ENCODE assay signal across 19 mouse cellular contexts in the genomic region with DNA sequence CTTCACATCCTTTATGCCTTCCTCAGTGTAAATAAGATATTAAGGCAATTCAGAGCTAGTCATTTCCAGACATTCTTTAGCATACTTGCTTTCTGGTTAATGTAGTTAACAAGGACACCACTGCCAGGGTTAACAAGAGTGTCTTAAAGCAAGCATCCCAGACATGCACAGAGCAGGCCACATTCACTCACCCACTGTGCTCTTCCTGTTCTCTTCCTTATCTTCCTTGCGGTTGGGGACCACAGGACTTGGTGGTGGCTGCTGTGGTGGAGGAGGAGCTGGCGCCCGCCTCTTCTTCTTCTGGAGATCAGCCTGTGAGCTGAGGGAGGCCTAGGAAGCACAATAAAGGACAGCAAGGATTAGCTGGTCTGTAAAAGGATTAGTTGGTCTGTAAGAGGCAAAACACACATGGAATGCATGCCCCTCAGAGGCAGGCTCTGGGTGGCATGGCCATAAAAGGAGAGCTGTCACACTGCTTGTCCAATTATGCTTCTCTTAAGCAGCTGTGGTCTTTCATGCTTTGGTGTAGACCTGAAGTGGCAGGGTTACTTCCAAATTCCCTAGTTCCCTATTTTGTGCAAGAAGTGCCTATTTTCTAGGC.
A peak's percentile ranks its signal among the peaks of the same experiment; 100 is the strongest.
DNase-seq lines count a peak whose midpoint lies in the region; ATAC-seq and TF ChIP-seq lines count a peak whose summit lies in the region.
"Had no signal": no experiment of that assay in that cellular context is flagged by ENCODE, and none has a peak within 500 bp of the region (broad histone marks: within the 10 kb centered on the region; RNA-seq: fewer than 3 reads in every experiment).

No protein-coding gene starts in this region.

- WGBS in heart, embryonic 11.5 days (ENCODE audit: insufficient replicate concordance): 30% methylated on average over 3 of the region's 3 CpGs
- WGBS in midbrain, embryonic 12.5 days: 8% methylated on average over 3 of the region's 3 CpGs

- H3K4me1 ChIP-seq in heart, embryonic 11.5 days (ENCODE audit: control insufficient read depth, insufficient read depth, low read length): peaks cover 5% of the 10 kb centered on the region; the same call in 1 of the 2 replicates
- peaks cover 15% of the 10 kb centered on the region for H3K4me1 ChIP-seq in megakaryocyte, embryonic 14.5 days
- peaks cover 8% of the 10 kb centered on the region; the same call in 1 of the 2 replicates for H3K4me1 ChIP-seq in midbrain, embryonic 12.5 days
- H3K4me1 ChIP-seq: embryonic facial prominence, embryonic 12.5 days; limb, embryonic 15.5 days; stomach, embryonic 15.5 days had no signal

- TF ChIP-seq POLR2A in brain, embryonic 14.5 days (IDR thresholded peaks at IDR 0.05; ENCODE audit: borderline replicate concordance, extremely low read depth, insufficient read depth, insufficient read length, poor library complexity, severe bottlenecking): no peak

- H3K27ac ChIP-seq in heart, embryonic 11.5 days (ENCODE audit: low read depth, low read length): peak overlapping the region; percentile 77
- no peak overlapping the region for H3K27ac ChIP-seq in midbrain, embryonic 12.5 days (replicated peaks)
- H3K27ac ChIP-seq: embryonic facial prominence, embryonic 12.5 days; forebrain, embryonic 10.5 days; limb, embryonic 15.5 days; stomach, embryonic 15.5 days had no signal

- no peaks in the 10 kb centered on the region for H3K9me3 ChIP-seq in heart, embryonic 11.5 days (replicated peaks; ENCODE audit: control insufficient read depth, low read length)
- H3K9me3 ChIP-seq in megakaryocyte, embryonic 14.5 days: no peaks in the 10 kb centered on the region
- no peaks in the 10 kb centered on the region for H3K9me3 ChIP-seq in midbrain, embryonic 12.5 days
- H3K9me3 ChIP-seq: embryonic facial prominence, embryonic 12.5 days; forebrain, embryonic 10.5 days; limb, embryonic 15.5 days; stomach, embryonic 15.5 days had no signal

- H3K4me3 ChIP-seq in heart, embryonic 11.5 days (ENCODE audit: low read depth, low read length): peak overlapping the region; percentile 4; the same call in 1 of the 2 replicates
- peak overlapping the region; percentile 50 for H3K4me3 ChIP-seq in megakaryocyte, embryonic 14.5 days (replicated peaks)
- H3K4me3 ChIP-seq in midbrain, embryonic 12.5 days: no peak overlapping the region
- H3K4me3 ChIP-seq: embryonic facial prominence, embryonic 12.5 days; forebrain, embryonic 10.5 days; limb, embryonic 15.5 days; stomach, embryonic 15.5 days had no signal

- no peak for DNase-seq in heart, adult 9 months (ENCODE audit: low spot score in 2 of 2)
- peak; percentile 52 for DNase-seq in brain, embryonic 14.5 days (ENCODE audit: low read depth)
- DNase-seq in left cerebral cortex, adult 8-10 months (ENCODE audit: low spot score in 2 of 2): no peak
- DNase-seq in cerebellum, adult 9-11 months: no peak
- DNase-seq: adrenal gland, adult 8-10 months; cerebellum, adult 9-10 months; kidney, adult 11 months; kidney, postnatal 10 days; spleen, adult 18-20 months had no signal

- H3K27me3 ChIP-seq in heart, embryonic 11.5 days (ENCODE audit: control insufficient read depth, insufficient read depth, low read length): no peaks in the 10 kb centered on the region
- H3K27me3 ChIP-seq in megakaryocyte, embryonic 14.5 days (replicated peaks): peaks cover 44% of the 10 kb centered on the region
- peaks cover 76% of the 10 kb centered on the region for H3K27me3 ChIP-seq in midbrain, embryonic 12.5 days
- H3K27me3 ChIP-seq: embryonic facial prominence, embryonic 12.5 days; limb, embryonic 15.5 days; stomach, embryonic 15.5 days had no signal

- TF ChIP-seq CTCF in brain, embryonic 14.5 days (IDR thresholded peaks at IDR 0.05; ENCODE audit: borderline replicate concordance, extremely low read depth, insufficient read depth, insufficient read length): no peak

- H3K36me3 ChIP-seq in heart, embryonic 11.5 days (ENCODE audit: control insufficient read depth, insufficient read depth, low read length): no peaks in the 10 kb centered on the region
- H3K36me3 ChIP-seq in megakaryocyte, embryonic 14.5 days (replicated peaks; ENCODE audit: low read length): no peaks in the 10 kb centered on the region
- H3K36me3 ChIP-seq in midbrain, embryonic 12.5 days: no peaks in the 10 kb centered on the region
- H3K36me3 ChIP-seq: embryonic facial prominence, embryonic 12.5 days; forebrain, embryonic 10.5 days; limb, embryonic 15.5 days; stomach, embryonic 15.5 days had no signal

- H3K9ac ChIP-seq in heart, embryonic 11.5 days (ENCODE audit: low read depth, low read length): 0 out of 2 replicates have a peak overlapping the region, but pooled peaks have one; percentile 48
- H3K9ac ChIP-seq in midbrain, embryonic 12.5 days (replicated peaks): no peak overlapping the region
- H3K9ac ChIP-seq: embryonic facial prominence, embryonic 12.5 days; limb, embryonic 15.5 days; stomach, embryonic 15.5 days had no signal

- H3K4me2 ChIP-seq in heart, embryonic 11.5 days: peak overlapping the region; percentile 46
- no peak overlapping the region for H3K4me2 ChIP-seq in midbrain, embryonic 12.5 days (replicated peaks)
- H3K4me2 ChIP-seq: embryonic facial prominence, embryonic 12.5 days; limb, embryonic 15.5 days; stomach, embryonic 15.5 days had no signal

- no peak for ATAC-seq in heart, embryonic 11.5 days (replicated peaks; ENCODE audit: insufficient number of reproducible peaks, low FRiP score, low TSS enrichment)
- no peak for ATAC-seq in megakaryocyte, adult 5-6 weeks (ENCODE audit: poor library complexity, severe bottlenecking)
- ATAC-seq in midbrain, embryonic 12.5 days (ENCODE audit: low FRiP score, low read depth): peak; percentile 80
- ATAC-seq: hindbrain, embryonic 16.5 days; lung, postnatal 0 days had no signal
